Mouse (Mus musculus) lung, adult 2 months (tissue): ENCODE data around the gene Aste1.

Source experiments
- CTCF ChIP-seq: fragments of 200-500 bp; IDR thresholded peaks from 2 replicates; pipeline ENCODE4 v1.5.1; 2011; ENCODE audit warnings: mild to moderate bottlenecking, low read length, control low read depth; ENCODE audit not compliant: insufficient read depth
- POLR2A ChIP-seq: fragments of 200-500 bp; IDR thresholded peaks from 2 replicates; pipeline ENCODE4 v1.6.1; 2011; ENCODE audit warnings: low read depth, mild to moderate bottlenecking, control low read depth, low read length, borderline replicate concordance; ENCODE audit errors: extremely low read depth

DNA sequence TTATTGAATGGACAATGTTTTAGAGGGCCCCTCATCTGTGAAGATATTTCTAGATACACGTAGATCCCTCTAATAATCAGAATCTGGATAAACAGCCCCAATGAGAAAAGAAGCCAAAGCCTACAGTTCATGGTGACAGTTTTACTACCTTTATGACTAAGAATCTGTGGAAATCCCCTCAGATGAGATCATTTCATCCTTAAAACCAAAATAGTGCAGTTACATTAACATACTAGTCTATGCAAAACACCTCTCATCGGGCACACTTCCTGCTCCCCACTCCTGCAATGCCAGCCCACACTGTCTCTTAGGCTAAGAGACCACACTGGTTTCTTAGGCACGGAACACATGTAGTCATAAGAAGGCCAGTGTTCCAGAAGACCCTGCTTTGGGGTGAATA lies 26.6 kb upstream of the Aste1 start:
- TF ChIP-seq POLR2A (no peak), CTCF (no peak)
